Mouse (Mus musculus): ENCODE results near the gene Mfn1. TPM values are rescaled to one million over a fixed set of nuclear protein-coding genes. Genes with fewer than 3 reads are reported as not detected.
A peak's percentile ranks its signal among the peaks of the same experiment; 100 is the strongest.

Gene Mfn1
- total RNA-seq, 2 experiments from 2014 or later = 96.4 to 98.4 TPM

- no peak for DNase-seq (ENCODE audit: low spot score in 2 of 2)
These were observed 71.8 kb downstream of the Mfn1 start for GRCm38 (mm10) chr3:32601055-32601454.

- DNase-seq (ENCODE audit: low spot score in 2 of 2) = no peak
These were observed 80.0 kb downstream of the Mfn1 start for GRCm38 (mm10) chr3:32609233-32609632.

GRCm38 (mm10) chr3:32610560-32610959 is 81.3 kb downstream of the Mfn1 start:
- peak; percentile 41 to 42 for DNase-seq (ENCODE audit: low spot score in 2 of 2)

- DNase-seq (ENCODE audit: low spot score in 2 of 2) = no peak
These were observed 82.4 kb downstream of the Mfn1 start for GRCm38 (mm10) chr3:32611606-32612170.

GRCm38 (mm10) chr3:32614786-32615185 is 85.5 kb downstream of the Mfn1 start:
- DNase-seq (ENCODE audit: low spot score in 2 of 2) = peak in 1 of 2 experiments; percentile 5

GRCm38 (mm10) chr3:32615376-32615775 is 86.1 kb downstream of the Mfn1 start:
- DNase-seq (ENCODE audit: low spot score in 2 of 2) = peak in 1 of 2 experiments; percentile 7

- no peak for DNase-seq (ENCODE audit: low spot score in 2 of 2)
These were observed 86.7 kb downstream of the Mfn1 start for GRCm38 (mm10) chr3:32616006-32616330.

GRCm38 (mm10) chr3:32616331-32617052 is 87.2 kb downstream of the Mfn1 start, which contains the start of gene Gnb4:
Gene Gnb4 (minus strand): TSS chr3:32616585.
- DNase-seq (ENCODE audit: low spot score in 2 of 2) = peak; percentile 50 to 54

- DNase-seq (ENCODE audit: low spot score in 2 of 2) = no peak
These were observed 87.9 kb downstream of the Mfn1 start for GRCm38 (mm10) chr3:32617053-32617642.

- no peak for DNase-seq (ENCODE audit: low spot score in 2 of 2)
These were observed 92.4 kb downstream of the Mfn1 start for GRCm38 (mm10) chr3:32621658-32622057.

GRCm38 (mm10) chr3:32622106-32622505 is 92.8 kb downstream of the Mfn1 start:
- DNase-seq (ENCODE audit: low spot score in 2 of 2) = no peak

GRCm38 (mm10) chr3:32628141-32628540 is 98.9 kb downstream of the Mfn1 start:
- DNase-seq (ENCODE audit: low spot score in 2 of 2) = no peak

Other genes starting within 250 kb of the Mfn1 start
- 10 to 100 TPM; 22.2 to 24.0 TPM for gene Zmat3, start 163.5 kb upstream of the Mfn1 start, total RNA-seq (2021)
- 10 to 100 TPM; 42.3 to 59.5 TPM for gene Pik3ca, start 131.8 kb upstream of the Mfn1 start, total RNA-seq (2021)
- gene Kcnmb3, start 37.2 kb upstream of the Mfn1 start, total RNA-seq (2021) = not detected
- 10 to 100 TPM; 24.9 to 31.9 TPM for gene Zfp639, start 19.2 kb upstream of the Mfn1 start, total RNA-seq (2021)
- gene Gnb4, start 87.1 kb downstream of the Mfn1 start, total RNA-seq (2021) = 10 to 100 TPM; 29.8 to 41.2 TPM
- gene Actl6a, start 176.8 kb downstream of the Mfn1 start, total RNA-seq (2021) = 10 to 100 TPM; 42.9 to 47.1 TPM
- 100 to 1,000 TPM; 359 to 426 TPM for gene Ndufb5, start 207.5 kb downstream of the Mfn1 start, total RNA-seq (2021)
- 10 to 100 TPM; 29.6 to 43.1 TPM for gene Mrpl47, start 208.1 kb downstream of the Mfn1 start, total RNA-seq (2021)